Mouse (Mus musculus): Measurements from ENCODE around the gene Arhgef39. TPM values are rescaled to one million over a fixed set of nuclear protein-coding genes. Genes with fewer than 3 reads are reported as not detected.

The Arhgef39 gene
- polyA plus RNA-seq (2012; rRNA removed), result 31.5 and 48.4 TPM in 2 replicates

DNA sequence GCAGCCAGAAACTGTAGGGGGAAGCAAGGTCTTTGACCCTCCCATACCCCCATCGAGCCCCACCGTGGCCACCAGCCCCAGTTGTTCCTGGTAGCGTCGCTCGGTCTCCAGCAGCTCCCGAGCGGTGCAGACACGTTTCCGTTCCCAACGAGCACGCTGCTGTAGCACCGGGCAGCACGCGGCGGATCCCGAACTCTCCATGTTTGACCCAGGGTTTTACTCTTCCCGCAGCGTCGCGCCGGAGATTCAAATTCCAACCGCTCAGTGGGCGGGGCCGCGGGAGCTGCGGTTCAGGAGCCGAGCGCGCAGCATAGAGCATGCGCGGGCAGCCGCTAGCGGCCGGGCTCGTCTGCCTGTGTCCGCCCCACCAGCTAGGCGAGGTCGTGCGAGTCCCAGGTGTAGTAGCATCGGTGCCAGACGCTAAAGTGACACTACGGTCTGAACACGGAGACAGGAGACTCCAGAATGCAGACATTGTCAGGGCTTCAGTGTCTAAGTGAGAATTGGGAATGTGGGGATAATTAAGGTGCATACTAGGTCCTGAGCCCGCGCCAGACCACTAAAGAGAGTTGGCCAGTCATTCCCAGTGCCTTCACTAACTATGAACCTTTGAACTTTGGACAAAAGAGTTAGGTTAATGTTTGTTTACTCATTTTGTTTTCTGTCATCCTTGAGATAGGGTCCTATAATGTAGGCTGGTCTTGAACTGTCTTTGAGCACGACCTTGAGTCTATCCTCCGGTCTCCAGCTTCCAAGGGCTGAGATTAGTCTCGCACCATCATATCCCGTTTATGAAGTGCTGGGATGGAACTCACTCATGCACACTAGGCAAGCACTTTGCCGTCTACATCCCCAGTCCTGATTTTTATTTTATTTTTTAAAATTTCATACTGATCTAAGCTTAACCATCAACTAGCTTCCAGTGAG, at the start of gene Arhgef39:
Gene Arhgef39, minus strand, starts transcription at position 289 of the 927 bp plus-strand sequence.

DNA sequence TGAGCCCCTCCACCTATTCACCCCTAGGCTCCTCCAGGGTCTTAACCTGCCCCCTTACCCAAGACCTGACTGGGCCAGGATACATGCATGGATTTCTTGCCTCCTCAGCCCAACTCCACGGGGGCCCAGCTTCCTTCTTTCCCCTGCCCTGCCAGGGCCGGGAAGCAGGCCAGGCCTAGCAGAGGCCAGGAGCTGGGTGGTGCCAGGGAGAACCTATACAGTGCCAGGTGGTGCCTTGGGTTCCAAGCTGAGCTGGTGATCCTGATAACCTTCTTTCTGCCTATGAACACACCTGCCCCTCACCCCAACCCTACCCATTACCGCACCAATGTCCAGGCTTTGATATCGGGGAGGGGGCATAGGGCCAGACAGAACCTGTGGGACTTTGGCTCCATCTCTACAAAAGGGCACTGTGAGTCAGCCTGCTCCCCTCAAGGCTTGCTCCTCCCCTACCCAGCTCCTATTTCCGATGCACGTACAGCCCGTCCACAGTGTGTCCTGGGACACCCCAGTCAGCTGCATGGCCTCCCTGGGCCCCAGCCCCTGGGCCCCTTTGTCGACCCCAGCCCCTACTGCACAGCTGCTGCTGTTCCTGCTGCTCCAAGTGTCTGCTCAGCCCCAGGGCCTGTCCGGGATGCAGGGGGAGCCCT, 7.2 kb upstream of the Arhgef39 start, which contains the start of gene Car9:
Gene Car9, plus strand, starts transcription at position 431 of the 650 bp plus-strand sequence.

DNA sequence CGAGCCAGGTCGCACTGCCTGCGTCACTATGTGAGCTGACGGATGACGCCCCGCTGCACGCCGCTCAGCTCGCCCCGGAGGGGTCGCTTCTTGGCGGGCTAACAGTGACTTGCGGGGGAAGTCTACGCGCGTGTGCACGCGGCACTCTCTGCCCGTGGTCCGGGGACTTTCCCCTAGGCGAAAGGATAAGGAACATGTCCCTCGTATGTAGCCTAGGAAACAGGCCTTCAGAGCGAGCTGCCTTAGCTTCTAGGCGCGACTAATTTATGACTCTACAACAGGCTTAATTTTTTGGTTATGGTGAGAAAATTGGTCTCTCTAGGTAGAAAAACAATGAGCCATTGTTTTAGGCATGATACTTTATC, 6.7 kb downstream of the Arhgef39 start, which contains the start of gene Ccdc107:
Gene Ccdc107, plus strand, starts transcription at position 80 of the 365 bp plus-strand sequence.

DNA sequence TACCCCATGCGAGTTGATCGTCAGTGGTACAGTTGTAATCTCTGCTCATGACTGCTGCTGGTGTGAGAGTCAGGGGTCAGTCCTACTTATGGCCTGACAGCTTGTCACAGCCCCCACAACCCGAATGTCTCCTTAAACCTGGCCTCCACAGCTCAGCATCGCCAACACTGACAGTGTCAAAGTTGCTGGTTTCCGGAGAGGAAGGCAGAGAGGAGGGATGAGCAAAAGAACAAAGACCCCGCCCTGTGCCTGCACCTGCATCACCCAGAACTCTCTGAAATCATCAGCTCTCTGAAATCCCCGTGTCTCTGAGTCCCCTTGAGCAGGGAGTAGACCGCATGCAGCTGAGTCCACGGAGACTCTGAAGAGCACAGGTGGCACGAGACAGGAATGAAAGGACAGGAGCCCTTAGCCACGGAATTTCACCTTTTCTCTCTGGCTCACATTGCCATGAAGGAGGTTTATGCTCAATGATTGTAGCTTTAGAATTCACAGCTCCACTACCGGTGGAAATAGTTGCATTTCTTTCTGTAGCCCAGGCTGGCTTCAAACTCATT, 15.9 kb downstream of the Arhgef39 start, which contains the start of gene Sit1:
Gene Sit1, minus strand, starts transcription at position 200 of the 557 bp plus-strand sequence.

DNA sequence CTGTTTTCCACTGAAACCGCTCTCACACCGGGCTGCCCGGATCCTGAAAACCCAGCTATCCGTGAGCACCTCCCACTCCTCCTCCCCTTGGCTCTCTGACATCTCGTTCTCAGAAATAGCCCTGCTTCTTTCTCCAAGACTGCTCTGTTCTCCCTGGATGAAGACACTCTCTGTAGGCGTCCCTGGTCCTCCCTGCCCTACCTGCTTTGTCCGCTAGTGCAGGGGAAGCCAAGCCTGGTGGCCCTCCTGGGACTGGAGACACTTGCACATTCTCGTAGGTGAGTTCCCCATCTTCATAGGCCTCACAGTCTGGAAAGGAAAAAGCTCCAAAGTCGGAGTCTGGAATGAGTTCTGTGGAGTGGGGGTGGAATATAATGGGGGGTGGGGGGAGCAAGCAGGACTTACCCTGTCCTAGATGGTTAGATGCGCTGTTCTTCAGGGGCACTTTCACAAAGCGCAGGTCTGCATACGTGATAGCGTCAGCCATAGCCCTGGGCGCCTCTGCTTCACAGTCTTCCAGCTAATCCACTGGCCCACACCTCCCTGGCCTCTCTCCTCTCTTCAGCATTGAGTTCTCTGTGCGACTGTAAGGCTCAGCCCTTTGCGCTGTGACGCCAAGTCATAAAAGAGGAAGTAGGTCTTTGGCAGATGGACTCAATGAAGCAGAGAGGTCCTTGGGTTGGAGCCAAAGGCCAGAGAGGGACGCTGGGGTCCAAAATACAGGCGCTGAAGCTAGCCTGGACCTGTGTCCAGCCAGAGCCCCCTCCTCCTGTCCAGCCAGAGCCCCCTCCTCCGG, 45.3 kb downstream of the Arhgef39 start, which contains the start of gene Cd72:
Gene Cd72, minus strand, starts transcription at position 588 of the 796 bp plus-strand sequence.

Other genes starting within 250 kb of the Arhgef39 start
- 0.34 and 0.39 TPM in 2 replicates for gene Atp8b5, start 232.5 kb downstream of the Arhgef39 start, polyA plus RNA-seq (2012; rRNA removed)
- 22.6 and 22.9 TPM in 2 replicates for gene Rusc2, start 117.7 kb downstream of the Arhgef39 start, polyA plus RNA-seq (2012; rRNA removed)
- gene Fam166b, start 70.6 kb downstream of the Arhgef39 start, polyA plus RNA-seq (2012; rRNA removed), result 17.4 and 21.9 TPM in 2 replicates
- 102 and 112 TPM in 2 replicates for gene Tesk1, start 57.8 kb downstream of the Arhgef39 start, polyA plus RNA-seq (2012; rRNA removed)
- gene Cd72, start 45.1 kb downstream of the Arhgef39 start, polyA plus RNA-seq (2012; rRNA removed), result 3.9 and 6.4 TPM in 2 replicates
- gene Sit1, start 16.0 kb downstream of the Arhgef39 start, polyA plus RNA-seq (2012; rRNA removed), result not detected in 2 replicates
- 256 and 473 TPM in 2 replicates for gene Ccdc107, start 6.8 kb downstream of the Arhgef39 start, polyA plus RNA-seq (2012; rRNA removed)
- gene Car9, start 7.3 kb upstream of the Arhgef39 start, polyA plus RNA-seq (2012; rRNA removed), result 6.6 and 7.2 TPM in 2 replicates
- gene Tpm2, start 24.1 kb upstream of the Arhgef39 start, polyA plus RNA-seq (2012; rRNA removed), result 105 and 120 TPM in 2 replicates
- gene Creb3, start 62.6 kb upstream of the Arhgef39 start, polyA plus RNA-seq (2012; rRNA removed), result 125 and 150 TPM in 2 replicates
- gene Tln1, start 63.0 kb upstream of the Arhgef39 start, polyA plus RNA-seq (2012; rRNA removed), result 193 and 213 TPM in 2 replicates
- 70.8 and 74.5 TPM in 2 replicates for gene Rgp1, start 79.0 kb upstream of the Arhgef39 start, polyA plus RNA-seq (2012; rRNA removed)
- 26.8 and 33.6 TPM in 2 replicates for gene Gba2, start 79.2 kb upstream of the Arhgef39 start, polyA plus RNA-seq (2012; rRNA removed)
- 0.63 and 1.5 TPM in 2 replicates for gene Msmp, start 84.8 kb upstream of the Arhgef39 start, polyA plus RNA-seq (2012; rRNA removed)
- gene Npr2, start 132.2 kb upstream of the Arhgef39 start, polyA plus RNA-seq (2012; rRNA removed), result 113 and 117 TPM in 2 replicates
- gene Spag8, start 153.9 kb upstream of the Arhgef39 start, polyA plus RNA-seq (2012; rRNA removed), result 20.8 and 24.0 TPM in 2 replicates
- gene Hint2, start 156.8 kb upstream of the Arhgef39 start, polyA plus RNA-seq (2012; rRNA removed), result 65.2 and 84.4 TPM in 2 replicates
- 24.0 and 31.0 TPM in 2 replicates for gene Tmem8b, start 169.3 kb upstream of the Arhgef39 start, polyA plus RNA-seq (2012; rRNA removed)
- gene Fam221b, start 169.4 kb upstream of the Arhgef39 start, polyA plus RNA-seq (2012; rRNA removed), result 0.05 TPM in 1 of 2 replicates, not detected in the other
- not detected in 2 replicates for gene Olfr70, start 201.1 kb upstream of the Arhgef39 start, polyA plus RNA-seq (2012; rRNA removed)
- gene Olfr71, start 210.6 kb upstream of the Arhgef39 start, polyA plus RNA-seq (2012; rRNA removed), result not detected in 2 replicates
- 4.2 and 5.3 TPM in 2 replicates for gene Hrct1, start 227.5 kb upstream of the Arhgef39 start, polyA plus RNA-seq (2012; rRNA removed)
- 1.0 and 1.1 TPM in 2 replicates for gene Spaar, start 230.3 kb upstream of the Arhgef39 start, polyA plus RNA-seq (2012; rRNA removed)

Data from ovary, adult 2 months (tissue).